Mouse (Mus musculus) liver, adult 2 months (tissue): ENCODE data around the gene Sox5. TPM values are rescaled to one million over a fixed set of nuclear protein-coding genes. Genes with fewer than 3 reads are reported as not detected.

ENCODE experiments used
- DNase-seq: peaks from one replicate; pipeline ENCODE4 v3.0.0-alpha.2; 2011; ENCODE audit warnings: low read depth, low spot score; ENCODE audit errors: extremely low read depth
- H3K27ac ChIP-seq: fragments of 200-500 bp; replicated peaks from 2 replicates; pipeline ENCODE4 v1.5.1; 2012; ENCODE audit warnings: low read depth, mild to moderate bottlenecking, control low read depth, inconsistent platforms, low read length; ENCODE audit not compliant: insufficient read depth
- H3K27me3 ChIP-seq: fragments of 200-500 bp; 2 replicates; pipeline ENCODE4 v1.6.1; 2012; ENCODE audit warnings: mild to moderate bottlenecking, moderate library complexity, low read length, inconsistent platforms; ENCODE audit not compliant: control insufficient read depth, insufficient read depth
- H3K36me3 ChIP-seq: fragments of 200-500 bp; 2 replicates; pipeline ENCODE4 v1.6.1; 2012; ENCODE audit warnings: low read length, inconsistent platforms; ENCODE audit not compliant: control insufficient read depth, insufficient read depth
- H3K4me1 ChIP-seq: fragments of 200-500 bp; 2 replicates; pipeline ENCODE4 v1.6.1; 2011; ENCODE audit warnings: low read length; ENCODE audit not compliant: control insufficient read depth, insufficient read depth
- H3K4me3 ChIP-seq: fragments of 200-500 bp; 2 replicates; pipeline ENCODE4 v1.5.1; 2011; ENCODE audit warnings: low read depth, mild to moderate bottlenecking, control low read depth, low read length, moderate library complexity; ENCODE audit not compliant: insufficient read depth
- H3K79me2 ChIP-seq: fragments of 200-500 bp; 2 replicates; pipeline ENCODE4 v1.6.1; 2012; ENCODE audit warnings: inconsistent platforms, mild to moderate bottlenecking, low read length, moderate library complexity; ENCODE audit not compliant: control insufficient read depth, insufficient read depth
- H3K9ac ChIP-seq: fragments of 200-500 bp; 2 replicates; pipeline ENCODE4 v1.6.1; 2012; ENCODE audit warnings: low read depth, mild to moderate bottlenecking, control low read depth, inconsistent platforms, low read length
- CTCF ChIP-seq: fragments of 200-500 bp; IDR thresholded peaks from 2 replicates; pipeline ENCODE4 v1.5.1; 2011; ENCODE audit warnings: low read depth, low read length, control low read depth
- POLR2A ChIP-seq: fragments of 200-500 bp; IDR thresholded peaks from 2 replicates; pipeline ENCODE4 v1.6.1; 2011; ENCODE audit warnings: low read length, control low read depth; ENCODE audit not compliant: insufficient read depth; ENCODE audit errors: extremely low read depth
- WGBS: fragments of 180-500 bp; shearing (Covaris S2); methylation state at CpG from one replicate; pipeline ENCODE4 v1.1.7; 2018; 5-methylcytosine and 5-hydroxymethylcytosine counted together
- polyA plus RNA-seq: library from polyadenylated mRNA; depleted of rRNA; stranded (reverse); fragments of >200 nt; gene quantifications from 2 replicates; pipeline ENCODE4 v1.2.3, GENCODE M21; 2012
- total RNA-seq: library from RNA; depleted of rRNA; stranded (reverse); fragments of >200 nt; gene quantifications from 2 replicates; pipeline ENCODE4 v1.2.3, GENCODE M21; 2014

The Sox5 gene
- total and polyA plus RNA-seq, 2 experiments = 7.5 to 31.6 TPM

GRCm38 (mm10) chr6:144769060-144769459, 12.7 kb downstream of the Sox5 start:
- no peak for TF ChIP-seq CTCF
- no peak for TF ChIP-seq POLR2A
- DNase-seq = no peak
- Histone ChIP-seq H3K27ac (no peak overlapping the region), H3K4me3 (no peak overlapping the region), H3K9ac (no peak overlapping the region), H3K36me3 (no peaks in the 10 kb centered on the region), H3K4me1 (0 out of 2 replicates have a peak, but pooled peaks cover 2% of the 10 kb centered on the region), H3K79me2 (peaks cover 21% of the 10 kb centered on the region; the same call in 1 of the 2 replicates), H3K27me3 (no peaks in the 10 kb centered on the region)
- WGBS = 55% methylated on average over 2 of the region's 2 CpGs

GRCm38 (mm10) chr6:144761902-144762301, 19.9 kb downstream of the Sox5 start:
- TF ChIP-seq POLR2A (no peak), CTCF (no peak)
- no peak overlapping the region for H3K27ac ChIP-seq
- H3K4me3 ChIP-seq = no peak overlapping the region
- no peaks in the 10 kb centered on the region for H3K27me3 ChIP-seq
- DNase-seq = no peak
- 82% methylated on average over 12 of the region's 12 CpGs for WGBS
- H3K79me2 ChIP-seq = peaks cover 11% of the 10 kb centered on the region; the same call in 1 of the 2 replicates
- peaks cover 4% of the 10 kb centered on the region for H3K4me1 ChIP-seq
- no peak overlapping the region for H3K9ac ChIP-seq
- no peaks in the 10 kb centered on the region for H3K36me3 ChIP-seq

- TF ChIP-seq POLR2A (no peak), CTCF (no peak)
- Histone ChIP-seq H3K4me1 (peaks cover 7% of the 10 kb centered on the region), H3K9ac (peak overlapping the region; percentile 56; the same call in 1 of the 2 replicates), H3K36me3 (no peaks in the 10 kb centered on the region), H3K27me3 (no peaks in the 10 kb centered on the region), H3K27ac (peak overlapping the region; percentile 70), H3K4me3 (no peak overlapping the region; the same call in 1 of the 2 replicates), H3K79me2 (peaks cover 11% of the 10 kb centered on the region; the same call in 1 of the 2 replicates)
- WGBS = 13% methylated on average over 8 of the region's 8 CpGs
- peak; percentile 88 for DNase-seq
Observed at GRCm38 (mm10) chr6:144759193-144759592, 22.6 kb downstream of the Sox5 start.

GRCm38 (mm10) chr6:144757414-144757813, 24.4 kb downstream of the Sox5 start:
- WGBS = 64% methylated on average over 14 of the region's 14 CpGs
- TF ChIP-seq POLR2A (no peak), CTCF (no peak)

GRCm38 (mm10) chr6:144756444-144756843, 25.3 kb downstream of the Sox5 start:
- no peak overlapping the region for H3K4me3 ChIP-seq
- no peak overlapping the region for H3K9ac ChIP-seq
- DNase-seq = no peak
- peaks cover 2% of the 10 kb centered on the region; the same call in 1 of the 2 replicates for H3K79me2 ChIP-seq
- H3K27ac ChIP-seq = no peak overlapping the region
- 96% methylated on average over 14 of the region's 14 CpGs for WGBS
- no peaks in the 10 kb centered on the region for H3K36me3 ChIP-seq
- H3K4me1 ChIP-seq = peaks cover 12% of the 10 kb centered on the region
- H3K27me3 ChIP-seq = no peaks in the 10 kb centered on the region
- TF ChIP-seq CTCF = no peak
- no peak for TF ChIP-seq POLR2A

More at GRCm38 (mm10) chr6:144757414-144757813, 24.4 kb downstream of the Sox5 start:
- Histone ChIP-seq H3K27ac (no peak overlapping the region), H3K79me2 (peaks cover 2% of the 10 kb centered on the region; the same call in 1 of the 2 replicates), H3K36me3 (no peaks in the 10 kb centered on the region), H3K4me3 (no peak overlapping the region), H3K9ac (no peak overlapping the region), H3K4me1 (peaks cover 12% of the 10 kb centered on the region), H3K27me3 (no peaks in the 10 kb centered on the region)
- no peak for DNase-seq

GRCm38 (mm10) chr6:144755304-144755703, 26.5 kb downstream of the Sox5 start:
- H3K27me3 ChIP-seq = no peaks in the 10 kb centered on the region
- H3K36me3 ChIP-seq = no peaks in the 10 kb centered on the region
- DNase-seq = no peak
- H3K27ac ChIP-seq = no peak overlapping the region; the same call in 1 of the 2 replicates
- H3K4me3 ChIP-seq = no peak overlapping the region
- no peak overlapping the region for H3K9ac ChIP-seq
- peaks cover 12% of the 10 kb centered on the region for H3K4me1 ChIP-seq
- peaks cover 2% of the 10 kb centered on the region; the same call in 1 of the 2 replicates for H3K79me2 ChIP-seq
- TF ChIP-seq POLR2A (no peak), CTCF (no peak)
- 48% methylated on average over 4 of the region's 4 CpGs for WGBS
